Mouse (Mus musculus) liver (tissue): ENCODE measurements around the gene Mapk8ip1.

Experiments
- DNase-seq: peaks from one replicate; pipeline ENCODE4 v3.0.0-alpha.2; 2020; ENCODE audit warnings: mixed read lengths

Mapk8ip1 gene

GRCm38 (mm10) chr2:92389645-92390044, 11.4 kb downstream of the Mapk8ip1 start:
- no peak for DNase-seq

- DNase-seq: peak; percentile 78
These were observed 12.0 kb downstream of the Mapk8ip1 start for GRCm38 (mm10) chr2:92388891-92389641.

- DNase-seq: no peak
These were observed 13.0 kb downstream of the Mapk8ip1 start for GRCm38 (mm10) chr2:92388081-92388517.

- DNase-seq: no peak
These were observed 13.4 kb downstream of the Mapk8ip1 start for GRCm38 (mm10) chr2:92387646-92388045.

GRCm38 (mm10) chr2:92386821-92387570, 14.1 kb downstream of the Mapk8ip1 start:
- DNase-seq: no peak

GRCm38 (mm10) chr2:92385113-92386051, 15.7 kb downstream of the Mapk8ip1 start:
- no peak for DNase-seq

GRCm38 (mm10) chr2:92384101-92384500, 17.0 kb downstream of the Mapk8ip1 start:
- DNase-seq: no peak

- DNase-seq: no peak
These were observed 18.3 kb downstream of the Mapk8ip1 start for GRCm38 (mm10) chr2:92382759-92383158.

- no peak for DNase-seq
These were observed 19.0 kb downstream of the Mapk8ip1 start, which contains the start of gene 1700029I15Rik for GRCm38 (mm10) chr2:92381901-92382588. TSS of gene 1700029I15Rik (plus strand) at chr2:92382538.

- no peak for DNase-seq
These were observed 19.9 kb downstream of the Mapk8ip1 start for GRCm38 (mm10) chr2:92381161-92381560.

- DNase-seq: no peak
These were observed 20.5 kb downstream of the Mapk8ip1 start for GRCm38 (mm10) chr2:92380495-92381050.

GRCm38 (mm10) chr2:92379783-92380494, 21.1 kb downstream of the Mapk8ip1 start:
- DNase-seq: no peak

GRCm38 (mm10) chr2:92377320-92377719, 23.7 kb downstream of the Mapk8ip1 start:
- no peak for DNase-seq

- no peak for DNase-seq
These were observed 24.8 kb downstream of the Mapk8ip1 start for GRCm38 (mm10) chr2:92376300-92376699.

GRCm38 (mm10) chr2:92375788-92376187, 25.3 kb downstream of the Mapk8ip1 start:
- DNase-seq: no peak

GRCm38 (mm10) chr2:92375099-92375623, 25.9 kb downstream of the Mapk8ip1 start:
- peak; percentile 94 for DNase-seq

GRCm38 (mm10) chr2:92374514-92374913, 26.5 kb downstream of the Mapk8ip1 start, which contains the start of the genes Pex16 and Large2:
TSS of gene Pex16 (plus strand) at chr2:92374676.
TSS of gene Large2 (minus strand) at chr2:92374869.
- peak; percentile 67 for DNase-seq

GRCm38 (mm10) chr2:92373437-92373813, 27.6 kb downstream of the Mapk8ip1 start:
- DNase-seq: no peak

GRCm38 (mm10) chr2:92372767-92373436, 28.2 kb downstream of the Mapk8ip1 start:
- DNase-seq: no peak
